Mouse (Mus musculus) Patski (cell line): ENCODE measurements around the gene Tmem171. TPM values are rescaled to one million over a fixed set of nuclear protein-coding genes. Genes with fewer than 3 reads are reported as not detected.

Experiments used
- ATAC-seq: fragments of 100-300 bp; one replicate; pipeline ENCODE4 v1.8.0; 2021
- CTCF ChIA-PET: fragments of 350-600 bp; sonication (Branson Sonifier 250); formaldehyde crosslinking; loops from one replicate; lab custom pipeline; 2022; ENCODE audit warnings: inconsistent platforms; lab: Charles Lee
- POLR2A ChIA-PET: fragments of 350-600 bp; sonication (Branson Sonifier 250); formaldehyde crosslinking; loops from one replicate; lab custom pipeline; 2022; ENCODE audit warnings: antibody characterized with exemption, inconsistent platforms; lab: Charles Lee
- DNase-seq: peaks from one replicate; pipeline ENCODE4 v3.0.0-alpha.2; 2011; ENCODE audit warnings: low read depth, low spot score
- H3K27me3 ChIP-seq: fragments of 371-371 bp; one replicate; pipeline ENCODE4 v1.5.1; 2021
- CTCF ChIP-seq: fragments of 100-300 bp; IDR thresholded peaks from one replicate; pipeline ENCODE4 v1.5.1; 2021
- in situ Hi-C: fragments of 300-500 bp; cut with MboI; formaldehyde crosslinking; loops from 3 replicates; pipeline ENCODE4 v1.11.1; 2018; ENCODE audit warnings: low pct_unique_long_range_greater_than_20kb, mixed read lengths
- polyA plus RNA-seq: library from polyadenylated mRNA; unstranded; gene quantifications from one replicate; pipeline ENCODE4 v1.2.3, GENCODE M21; 2021

Tmem171 gene
- polyA plus RNA-seq, result 116 TPM

DNA sequence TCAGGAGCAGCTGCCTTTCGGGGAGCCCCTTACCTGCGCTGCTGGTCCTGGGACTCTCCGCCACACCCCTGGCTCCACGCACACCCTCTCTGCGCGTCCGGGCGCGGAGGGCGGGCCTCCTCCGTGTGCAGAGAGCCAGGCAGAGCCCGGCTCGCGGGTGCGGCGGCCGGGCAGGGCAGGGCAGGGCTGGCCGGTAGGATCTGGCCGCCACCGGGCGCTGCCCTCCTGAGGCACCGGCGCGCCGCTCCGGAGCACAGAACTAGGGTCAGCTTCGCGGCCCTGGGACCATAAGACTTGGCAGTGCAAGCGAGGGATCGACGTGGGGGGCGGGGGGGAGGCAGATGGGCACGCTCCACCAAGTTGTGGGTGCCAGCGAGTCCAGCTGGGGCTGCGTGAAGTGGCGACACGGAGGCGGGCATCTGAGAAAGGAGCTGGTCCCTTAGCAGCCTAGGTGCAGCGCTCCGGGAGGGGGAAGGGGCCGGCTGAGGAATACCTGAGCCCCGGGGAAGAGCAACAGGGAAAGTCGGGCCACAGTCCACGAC, at the start of gene Tmem171:
Tmem171 (minus strand) TSS at position 62 of the 542 bp plus-strand sequence.
- DNase-seq, result no peak
- H3K27me3 ChIP-seq, result no peaks in the 10 kb centered on the region
- no peak for ATAC-seq
- no peak for TF ChIP-seq CTCF
- ChIA-PET POLR2A (interaction anchor here (0.8 to 2.3 kb wide), 6 partner anchors 9 to 304 kb away, joined by 3 to 11 read pairs (median 4); no protein-coding TSS in a partner anchor), CTCF (interaction anchor here (1.9 kb wide), 1 partner anchor 32 kb away, joined by 5 read pairs; no protein-coding TSS in a partner anchor)
- in situ Hi-C loops, result loop anchor here (5.0 kb wide), 2 partner anchors 158 to 678 kb away; no protein-coding TSS in a partner anchor

DNA sequence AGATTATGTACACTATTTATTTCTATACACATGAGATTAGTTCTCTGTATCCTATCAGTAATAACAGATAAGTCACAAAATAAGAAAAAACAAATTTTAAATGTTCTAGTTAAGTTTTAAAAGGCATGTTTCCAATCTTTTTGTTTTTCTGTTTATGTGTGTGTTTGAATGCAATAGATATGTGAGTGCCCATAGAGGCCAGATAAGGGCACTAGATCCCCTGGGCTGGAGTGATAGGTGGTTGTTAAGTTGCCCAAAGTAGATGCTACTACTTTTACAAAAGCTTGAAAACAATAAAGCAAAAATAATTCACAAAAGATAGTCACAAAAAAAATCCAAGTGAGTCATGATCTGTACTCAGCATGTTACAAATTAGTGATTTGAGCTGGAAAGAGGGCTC, 49.2 kb upstream of the Tmem171 start:
- no peak for ATAC-seq
- no peaks in the 10 kb centered on the region for H3K27me3 ChIP-seq
- CTCF ChIA-PET, result no interaction called here
- POLR2A ChIA-PET, result no interaction called here
- in situ Hi-C loops, result no loop called here
- DNase-seq, result no peak
- no peak for TF ChIP-seq CTCF

DNA sequence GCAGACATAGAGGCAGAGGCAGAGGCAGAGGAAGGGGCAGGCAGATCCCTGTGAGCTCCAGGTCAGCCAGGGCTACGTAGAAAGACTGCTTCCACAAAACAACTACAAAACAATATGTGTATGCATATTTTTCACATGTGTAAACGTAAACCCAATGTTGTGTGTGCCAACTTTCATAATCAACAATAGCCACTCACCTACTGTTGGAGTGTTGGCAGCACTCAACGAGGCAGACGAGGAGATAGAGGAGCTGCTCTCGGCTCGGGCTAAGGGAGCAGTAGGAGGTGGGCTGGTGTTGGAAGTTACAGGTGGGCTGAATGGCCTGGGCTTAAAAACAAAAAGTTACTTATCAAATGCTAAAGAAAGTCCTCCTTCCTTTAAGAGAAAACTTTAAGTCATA, 48.6 kb upstream of the Tmem171 start:
- no peaks in the 10 kb centered on the region for H3K27me3 ChIP-seq
- no peak for DNase-seq
- TF ChIP-seq CTCF, result no peak
- ATAC-seq, result no peak
- in situ Hi-C loops, result no loop called here
- POLR2A ChIA-PET, result no interaction called here
- CTCF ChIA-PET, result no interaction called here

DNA sequence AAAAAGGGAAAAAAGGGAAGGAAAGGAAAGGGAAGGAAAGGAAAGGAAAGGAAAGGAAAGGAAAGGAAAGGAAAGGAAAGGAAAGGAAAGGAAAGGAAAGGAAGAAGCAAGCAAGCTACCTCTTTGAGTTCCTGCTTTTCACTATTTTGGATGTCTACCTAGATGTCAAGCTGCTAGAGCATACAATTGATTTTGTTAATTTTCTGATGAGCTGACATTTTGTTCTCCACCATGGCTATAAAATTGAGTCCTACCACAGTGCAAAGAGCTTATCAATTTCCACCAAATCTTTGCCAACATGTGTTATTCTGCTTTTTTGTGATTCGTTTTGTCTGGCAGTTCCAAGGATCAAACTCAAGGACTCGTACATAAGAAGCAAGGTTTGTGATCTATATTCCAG, 43.6 kb upstream of the Tmem171 start:
- no peak for DNase-seq
- no peak for ATAC-seq
- TF ChIP-seq CTCF, result no peak
- no peaks in the 10 kb centered on the region for H3K27me3 ChIP-seq
- CTCF ChIA-PET, result no interaction called here
- in situ Hi-C loops, result no loop called here
- POLR2A ChIA-PET, result no interaction called here

DNA sequence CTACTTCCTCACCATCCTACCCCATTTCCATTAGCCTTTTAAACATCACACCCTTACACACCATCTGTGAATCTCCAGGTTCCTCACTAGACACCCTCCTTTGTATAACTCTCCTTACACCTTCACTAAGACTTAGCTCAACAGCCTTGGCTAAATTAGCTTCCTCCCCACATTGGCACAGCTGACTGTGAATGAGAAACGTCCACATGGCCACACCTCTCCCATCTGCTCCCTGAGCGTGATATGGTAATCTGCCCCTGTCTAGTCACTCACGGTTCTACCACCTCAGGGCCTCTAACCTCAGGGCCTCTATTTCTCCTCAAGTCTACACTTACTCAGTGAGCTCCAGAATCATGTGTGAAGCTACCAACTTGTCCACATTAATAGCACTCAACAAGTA, 38.7 kb upstream of the Tmem171 start:
- ChIA-PET POLR2A (interaction anchor here (0.7 kb wide), 1 partner anchor 389 kb away, joined by 3 read pairs; no protein-coding TSS in a partner anchor), CTCF (no interaction called here)
- DNase-seq (no peak), ATAC-seq (no peak)
- H3K27me3 ChIP-seq, result no peaks in the 10 kb centered on the region
- in situ Hi-C loops, result no loop called here
- no peak for TF ChIP-seq CTCF

DNA sequence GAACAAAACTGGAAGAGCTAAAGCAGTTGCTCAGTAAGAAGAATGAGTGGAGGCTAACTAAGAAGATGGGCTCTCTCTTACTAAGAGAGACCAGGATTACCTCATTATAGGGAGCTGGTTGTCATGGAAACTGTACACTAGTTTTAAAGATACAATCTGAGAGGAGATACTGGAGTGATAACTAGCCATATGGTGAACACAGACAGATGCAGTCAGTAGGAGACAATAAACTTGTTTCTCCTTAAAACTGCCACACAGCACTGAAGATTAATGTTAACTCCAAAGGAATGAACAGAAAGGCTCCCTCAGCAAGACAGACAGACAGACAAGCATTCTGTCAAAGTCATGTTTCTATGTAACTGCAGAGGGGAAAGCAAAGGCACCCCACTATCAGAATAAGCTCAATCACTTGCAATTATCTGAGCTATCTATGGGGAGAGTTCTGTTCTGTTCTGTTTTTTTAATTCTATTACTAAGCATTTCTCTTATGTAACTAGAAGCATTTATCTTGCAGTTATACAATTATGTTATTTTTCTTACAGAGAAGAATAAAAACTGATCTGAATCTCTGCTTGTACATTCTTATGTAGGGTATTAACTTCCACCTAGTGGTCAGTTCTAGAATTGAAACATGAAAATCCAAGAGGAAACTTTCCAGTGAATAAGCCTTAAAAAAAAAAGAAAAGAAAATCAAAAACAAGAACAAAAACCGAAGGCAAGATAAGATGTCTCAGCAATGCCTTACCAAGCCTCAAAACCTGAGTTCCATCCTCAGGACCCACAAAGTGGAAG, 34.8 kb upstream of the Tmem171 start:
- DNase-seq (peak; percentile 9), ATAC-seq (no peak)
- in situ Hi-C loops, result no loop called here
- no peaks in the 10 kb centered on the region for H3K27me3 ChIP-seq
- CTCF ChIA-PET, result interaction anchor here (1.2 to 1.7 kb wide), 5 partner anchors 10 to 231 kb away, joined by 3 to 6 read pairs (median 4); no protein-coding TSS in a partner anchor
- POLR2A ChIA-PET, result no interaction called here
- TF ChIP-seq CTCF, result peak; percentile 52

DNA sequence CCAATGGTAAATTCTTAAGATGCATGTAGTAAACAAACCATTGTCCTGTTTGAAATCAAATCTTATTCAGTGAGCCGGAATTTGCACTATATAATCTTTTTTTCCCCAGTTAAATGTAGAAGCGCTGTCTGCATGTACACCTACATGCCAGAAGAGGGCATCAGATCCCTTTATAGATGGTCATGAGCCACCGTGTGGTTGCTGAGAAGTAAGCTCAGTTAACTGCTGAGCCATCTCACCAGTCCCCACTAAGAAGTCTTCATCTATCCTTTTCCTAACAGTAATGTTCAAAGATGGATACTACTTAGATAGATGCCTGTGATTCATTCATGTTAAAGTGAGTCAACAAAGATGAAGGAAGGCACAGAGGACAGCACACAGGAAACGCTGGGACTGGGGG, 31.9 kb upstream of the Tmem171 start:
- ChIA-PET POLR2A (interaction anchor here (0.6 to 1.1 kb wide), 3 partner anchors 13 to 192 kb away, joined by 3 read pairs; no protein-coding TSS in a partner anchor), CTCF (interaction anchor here (1.1 to 2.0 kb wide), 7 partner anchors 9 to 224 kb away, joined by 3 to 5 read pairs (median 3); partner anchors contain the start of gene Tmem171)
- in situ Hi-C loops, result no loop called here
- peak; percentile 82 for TF ChIP-seq CTCF
- DNase-seq (no peak), ATAC-seq (no peak)
- H3K27me3 ChIP-seq, result no peaks in the 10 kb centered on the region

DNA sequence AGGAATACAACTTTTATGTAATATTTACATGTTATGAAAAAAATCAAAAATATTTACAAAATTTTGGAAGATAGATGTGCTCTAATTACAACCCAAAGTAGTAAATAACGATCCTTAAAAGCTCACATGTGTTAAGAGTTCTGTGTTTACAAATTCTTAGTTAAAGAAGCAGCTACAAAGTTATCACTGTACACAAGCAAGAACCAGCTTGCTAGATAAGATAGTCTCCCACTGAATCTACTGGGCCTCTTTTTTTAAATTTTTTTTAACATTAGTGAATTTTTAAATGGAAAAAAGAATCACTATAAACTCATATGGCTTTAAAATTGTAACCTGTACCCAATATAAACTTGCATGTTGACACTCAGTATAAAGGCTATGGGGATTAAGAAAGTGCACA, 28.8 kb upstream of the Tmem171 start:
- ChIA-PET POLR2A (interaction anchor here (0.9 kb wide), 1 partner anchor 21 kb away, joined by 3 read pairs; no protein-coding TSS in a partner anchor), CTCF (no interaction called here)
- ATAC-seq, result no peak
- in situ Hi-C loops, result no loop called here
- no peak for TF ChIP-seq CTCF
- no peak for DNase-seq
- H3K27me3 ChIP-seq, result no peaks in the 10 kb centered on the region

DNA sequence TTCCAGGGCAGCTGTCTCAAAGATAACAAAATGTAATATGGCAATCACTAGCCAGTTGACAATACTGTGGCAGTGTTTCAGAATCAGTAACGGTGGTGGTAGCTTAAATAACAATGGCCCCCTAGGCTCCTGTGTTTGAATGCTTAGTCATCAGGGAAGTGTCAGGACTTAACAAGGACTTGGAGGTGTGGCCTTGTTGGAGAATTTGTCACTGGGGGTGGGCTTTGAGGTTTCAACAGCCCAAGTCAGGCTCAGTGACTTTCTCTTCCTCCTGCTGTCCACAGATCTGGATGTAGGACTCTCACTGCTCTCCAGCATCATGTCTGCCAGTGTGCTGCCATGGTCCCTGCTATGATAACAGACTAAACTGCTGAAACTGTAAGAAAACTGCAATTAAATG, 27.7 kb upstream of the Tmem171 start:
- ChIA-PET POLR2A (interaction anchor here (0.6 kb wide), 1 partner anchor 28 kb away, joined by 3 read pairs; no protein-coding TSS in a partner anchor), CTCF (interaction anchor here (1.4 kb wide), 1 partner anchor 26 kb away, joined by 3 read pairs; no protein-coding TSS in a partner anchor)
- ATAC-seq (no peak), DNase-seq (no peak)
- TF ChIP-seq CTCF, result no peak
- in situ Hi-C loops, result no loop called here
- H3K27me3 ChIP-seq, result no peaks in the 10 kb centered on the region

DNA sequence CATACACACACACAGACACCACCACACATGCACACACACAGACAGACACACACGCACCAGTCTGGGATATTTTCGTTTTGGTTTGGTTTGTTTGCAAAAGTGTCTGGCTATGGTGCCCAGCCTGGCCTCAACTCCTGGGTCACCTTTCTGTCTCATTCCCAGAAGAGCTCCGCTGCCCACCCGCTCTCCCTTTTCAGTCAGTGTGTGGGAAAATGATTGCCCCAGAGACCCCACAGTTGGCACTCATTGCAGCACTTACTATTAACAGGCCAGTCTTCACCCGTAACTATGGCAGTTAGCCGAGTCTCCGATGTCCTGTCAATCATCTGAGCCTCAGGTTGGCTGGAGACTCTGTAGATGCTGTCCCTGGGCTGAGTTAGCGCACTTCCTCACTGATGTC, 21.5 kb upstream of the Tmem171 start:
- ChIA-PET POLR2A (no interaction called here), CTCF (no interaction called here)
- in situ Hi-C loops, result no loop called here
- ATAC-seq (no peak), DNase-seq (no peak)
- no peaks in the 10 kb centered on the region for H3K27me3 ChIP-seq
- no peak for TF ChIP-seq CTCF
